Mouse (Mus musculus) cortical plate, adult 2 months (tissue): Measurements from ENCODE around the gene Cdipt. TPM values are rescaled to one million over a fixed set of nuclear protein-coding genes. Genes with fewer than 3 reads are reported as not detected.
A peak's percentile ranks its signal among the peaks of the same experiment; 100 is the strongest.

Source experiments
- H3K27ac ChIP-seq: fragments of 200-500 bp; 2 replicates; pipeline ENCODE4 v1.5.1; 2012; ENCODE audit warnings: low read length, control low read depth, inconsistent platforms; ENCODE audit not compliant: insufficient read depth
- H3K4me1 ChIP-seq: fragments of 200-500 bp; 2 replicates; pipeline ENCODE4 v1.6.1; 2011; ENCODE audit warnings: low read length; ENCODE audit not compliant: control insufficient read depth, insufficient read depth
- H3K4me3 ChIP-seq: fragments of 200-500 bp; 2 replicates; pipeline ENCODE4 v1.5.1; 2011; ENCODE audit warnings: mild to moderate bottlenecking, low read length, control low read depth; ENCODE audit not compliant: insufficient read depth
- CTCF ChIP-seq: fragments of 200-500 bp; IDR thresholded peaks from 2 replicates; pipeline ENCODE4 v1.5.1; 2011; ENCODE audit warnings: mild to moderate bottlenecking, control low read depth, low read length; ENCODE audit not compliant: insufficient read depth; ENCODE audit errors: extremely low read depth
- POLR2A ChIP-seq: fragments of 200-500 bp; IDR thresholded peaks from 2 replicates; pipeline ENCODE4 v1.6.1; 2011; ENCODE audit warnings: mild to moderate bottlenecking, low read length, control low read depth; ENCODE audit not compliant: insufficient read depth; ENCODE audit errors: extremely low read depth
- polyA plus RNA-seq: library from polyadenylated mRNA; depleted of rRNA; stranded (reverse); fragments of >200 nt; gene quantifications from 2 replicates; pipeline ENCODE4 v1.2.3, GENCODE M21; 2012

Cdipt gene
- polyA plus RNA-seq, 1 experiment: 253 TPM

DNA sequence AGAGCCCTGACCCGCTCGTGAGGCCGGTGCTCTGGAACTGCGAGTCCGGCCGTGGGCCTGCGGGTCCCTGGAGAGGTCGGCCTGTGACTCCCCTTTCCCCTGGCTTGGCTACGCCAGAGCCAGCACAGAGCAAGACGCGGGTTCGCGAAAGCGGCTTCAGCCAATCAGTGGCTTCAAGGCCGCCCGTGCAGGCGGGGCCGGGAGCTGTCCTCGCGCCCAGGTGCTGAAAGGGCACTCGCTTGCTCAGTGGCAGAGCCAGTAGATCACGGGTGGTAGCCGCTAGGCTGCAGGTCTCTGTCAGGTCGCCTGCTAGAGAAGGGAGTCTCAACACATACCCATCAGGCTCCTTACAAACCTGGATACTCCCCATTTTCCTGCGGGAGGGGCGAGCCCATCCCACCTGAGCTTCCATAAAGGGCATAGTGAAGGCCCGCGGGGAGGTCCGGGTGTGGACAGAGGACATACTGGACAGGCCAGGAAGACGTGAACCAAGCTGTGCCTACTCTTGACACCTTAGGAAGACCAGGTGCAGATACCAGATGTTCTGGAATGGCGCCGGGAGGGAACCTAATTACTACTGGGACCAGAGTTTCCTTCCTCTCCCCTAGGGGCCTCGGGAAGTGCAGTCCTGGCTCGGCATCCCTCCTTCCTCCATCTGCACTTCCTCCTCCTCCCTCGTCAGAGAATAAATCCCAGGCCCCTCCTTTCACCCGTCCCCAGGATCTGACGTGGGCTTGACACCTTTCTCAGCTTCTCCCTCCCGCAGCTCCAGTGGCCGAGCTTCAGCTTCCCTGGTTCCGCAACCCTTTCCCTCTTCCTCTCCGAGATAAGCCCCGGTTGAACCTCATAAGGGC lies 25.7 kb upstream of the Cdipt start, which contains the start of gene Sez6l2:
Gene Sez6l2, plus strand, starts transcription at position 771 of the 854 bp plus-strand sequence.
- H3K4me3 ChIP-seq: peak within 1 kb of the TSS; percentile 66
- TF ChIP-seq POLR2A: peak; percentile 94
- TF ChIP-seq CTCF: no peak
- H3K4me1 ChIP-seq: peaks cover 2% of the 10 kb centered on the region
- peak within 1 kb of the TSS; percentile 89 for H3K27ac ChIP-seq

DNA sequence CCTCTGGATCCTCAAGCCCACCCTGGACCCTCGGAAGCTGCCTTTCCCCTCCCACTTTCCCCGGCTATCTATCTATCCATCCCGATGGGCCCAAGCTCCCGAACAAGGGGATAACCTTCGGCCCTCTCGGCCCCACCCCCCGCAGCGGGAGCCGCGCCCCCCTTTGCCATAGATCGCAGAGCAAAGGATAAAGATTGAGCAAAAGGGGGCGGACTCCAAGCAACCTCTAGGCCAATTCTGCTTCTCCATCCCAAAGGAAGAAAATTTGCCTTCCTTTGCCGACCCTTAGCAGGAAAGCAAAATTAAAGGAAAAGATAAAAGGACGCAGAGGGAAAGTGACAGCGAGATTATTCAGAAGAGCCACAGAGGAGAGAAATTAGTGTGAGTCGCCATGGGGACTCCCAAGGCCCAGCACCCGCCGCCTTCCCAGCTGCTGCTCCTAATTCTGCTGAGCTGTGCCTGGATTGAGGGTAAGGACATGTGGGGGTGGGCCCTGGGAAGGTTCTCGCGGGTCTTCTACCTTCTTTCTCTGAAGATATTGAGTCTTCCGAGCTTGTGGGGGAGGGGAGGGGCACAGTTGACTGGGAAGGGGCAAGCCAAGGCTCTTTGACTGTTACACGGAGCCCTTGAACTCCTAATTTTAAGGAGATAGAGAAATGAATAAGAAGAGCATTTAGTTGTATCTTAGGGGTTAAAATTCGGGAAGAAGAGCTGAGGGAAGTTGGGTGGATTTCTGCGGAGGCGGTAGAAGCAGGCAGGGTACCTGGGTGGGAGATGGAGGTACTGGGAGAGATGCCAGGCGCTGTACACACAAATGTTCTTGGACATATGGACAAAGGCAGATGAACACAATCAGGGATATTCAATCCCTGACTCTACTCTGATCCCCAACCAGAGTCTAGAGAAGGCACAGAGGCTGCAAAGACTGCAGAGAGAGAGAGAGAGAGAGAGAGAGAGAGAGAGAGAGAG lies 24.8 kb upstream of the Cdipt start:
- Histone ChIP-seq H3K4me3 (peak overlapping the region; percentile 66), H3K4me1 (peaks cover 2% of the 10 kb centered on the region), H3K27ac (peak overlapping the region; percentile 56)
- TF ChIP-seq CTCF (no peak), POLR2A (0 out of 2 replicates have a peak, but pooled peaks have one; percentile 12)

DNA sequence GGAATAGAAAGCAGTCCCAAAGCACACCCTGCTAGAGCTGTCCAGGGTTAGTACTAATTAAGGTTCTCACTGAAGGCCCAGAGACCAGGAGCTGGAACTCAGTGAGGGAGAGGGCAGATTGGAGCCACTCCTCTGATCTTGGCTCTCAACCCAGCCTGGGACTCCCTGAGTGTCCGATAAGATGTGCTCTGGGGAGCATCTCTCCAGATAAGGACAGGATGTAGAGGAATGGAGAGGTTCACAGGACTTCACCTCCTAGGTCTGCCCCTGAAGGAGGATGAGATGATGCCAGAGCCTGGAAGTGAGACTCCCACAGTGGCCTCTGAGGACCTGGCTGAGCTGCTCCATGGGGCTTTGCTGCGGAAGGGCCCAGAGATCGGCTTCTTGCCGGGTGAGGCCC lies 24.0 kb upstream of the Cdipt start:
- no peak for TF ChIP-seq CTCF
- TF ChIP-seq POLR2A: 0 out of 2 replicates have a peak, but pooled peaks have one; percentile 15
- peaks cover 2% of the 10 kb centered on the region for H3K4me1 ChIP-seq
- no peak overlapping the region; the same call in 1 of the 2 replicates for H3K27ac ChIP-seq
- H3K4me3 ChIP-seq: peak overlapping the region; percentile 66

DNA sequence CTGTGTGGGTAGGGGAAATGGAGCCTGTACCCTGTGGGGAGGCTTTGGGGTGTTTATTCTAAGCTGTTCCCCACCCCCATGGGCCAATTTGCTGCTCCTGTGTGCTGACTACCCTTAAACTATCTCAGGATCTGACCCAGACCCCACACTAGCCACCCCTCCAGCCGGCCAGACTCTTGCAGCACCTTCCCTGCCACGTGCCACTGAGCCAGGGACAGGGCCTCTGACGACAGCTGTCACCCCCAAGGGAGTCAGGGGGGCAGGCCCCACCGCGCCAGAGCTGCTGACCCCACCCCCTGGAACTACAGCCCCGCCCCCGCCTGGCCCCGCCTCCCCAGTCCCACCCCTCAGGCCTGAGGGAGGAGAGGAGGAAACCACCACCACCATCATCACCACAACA lies 23.1 kb upstream of the Cdipt start:
- H3K4me1 ChIP-seq: peaks cover 2% of the 10 kb centered on the region
- TF ChIP-seq CTCF (no peak), POLR2A (no peak)
- no peak overlapping the region for H3K27ac ChIP-seq
- peak overlapping the region; percentile 66 for H3K4me3 ChIP-seq

DNA sequence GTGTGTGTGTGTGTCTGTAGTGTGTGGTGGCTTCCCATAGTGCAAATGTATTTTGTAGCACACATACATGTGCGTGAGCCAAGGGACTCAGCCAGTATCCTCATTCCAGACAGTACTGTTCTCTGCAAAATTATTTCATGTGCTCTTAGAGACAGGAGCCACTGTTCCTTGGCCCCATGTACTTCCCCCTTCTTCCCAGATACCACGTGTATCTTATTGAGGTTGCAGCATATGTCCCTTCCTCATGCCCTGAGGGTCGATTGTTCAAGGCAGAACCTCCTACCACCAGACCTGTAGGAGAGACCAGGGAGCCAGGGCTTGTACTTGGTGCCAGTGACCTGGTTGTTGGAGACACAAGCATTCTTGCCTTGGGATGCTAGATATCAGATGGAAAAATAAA lies 20.6 kb upstream of the Cdipt start:
- Histone ChIP-seq H3K27ac (no peak overlapping the region), H3K4me3 (no peak overlapping the region), H3K4me1 (peaks cover 2% of the 10 kb centered on the region)
- TF ChIP-seq CTCF: no peak
- no peak for TF ChIP-seq POLR2A

DNA sequence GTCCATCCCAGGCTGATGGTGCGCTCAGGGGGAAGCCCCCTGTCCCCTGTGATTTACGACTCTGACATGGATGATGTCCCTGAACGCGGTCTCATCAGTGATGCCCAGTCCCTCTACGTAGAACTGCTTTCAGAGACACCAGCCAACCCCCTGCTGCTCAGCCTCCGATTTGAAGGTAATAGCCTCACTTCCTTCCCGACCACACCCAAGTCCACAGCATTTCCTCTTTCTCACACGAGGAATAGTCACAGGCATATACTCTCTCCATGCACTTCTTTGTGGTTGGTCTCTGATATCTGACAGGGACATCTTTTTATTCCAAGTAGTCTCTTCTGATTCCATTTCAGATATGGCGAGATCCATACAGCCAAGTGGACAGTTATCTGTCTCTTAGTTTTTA lies 15.9 kb upstream of the Cdipt start:
- TF ChIP-seq CTCF (no peak), POLR2A (no peak)
- Histone ChIP-seq H3K27ac (no peak overlapping the region), H3K4me1 (peaks cover 5% of the 10 kb centered on the region; the same call in 1 of the 2 replicates)

DNA sequence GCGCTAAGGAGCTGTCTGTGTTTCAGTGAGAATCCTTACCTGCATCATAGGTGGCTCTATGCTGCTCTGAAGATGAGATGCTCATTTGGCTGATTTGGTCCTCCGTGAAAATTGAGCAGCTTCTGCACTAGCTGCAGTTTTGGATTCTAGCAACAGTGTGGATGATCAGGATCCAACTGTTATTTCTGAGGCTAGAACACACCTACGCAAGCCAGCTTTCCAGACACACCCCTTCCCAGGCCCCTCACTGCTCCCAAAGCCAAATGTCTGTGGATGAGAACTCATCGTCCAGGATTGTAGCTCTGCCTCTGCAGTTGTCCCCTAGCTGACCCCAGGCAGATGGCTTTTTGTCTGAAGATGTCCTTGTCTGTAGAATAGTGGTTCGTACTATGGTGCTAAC lies 14.6 kb upstream of the Cdipt start:
- TF ChIP-seq CTCF (no peak), POLR2A (no peak)
- Histone ChIP-seq H3K4me1 (peaks cover 5% of the 10 kb centered on the region; the same call in 1 of the 2 replicates), H3K4me3 (no peak overlapping the region), H3K27ac (no peak overlapping the region)

More for the DNA sequence above, 15.9 kb upstream of the Cdipt start:
- H3K4me3 ChIP-seq: no peak overlapping the region

DNA sequence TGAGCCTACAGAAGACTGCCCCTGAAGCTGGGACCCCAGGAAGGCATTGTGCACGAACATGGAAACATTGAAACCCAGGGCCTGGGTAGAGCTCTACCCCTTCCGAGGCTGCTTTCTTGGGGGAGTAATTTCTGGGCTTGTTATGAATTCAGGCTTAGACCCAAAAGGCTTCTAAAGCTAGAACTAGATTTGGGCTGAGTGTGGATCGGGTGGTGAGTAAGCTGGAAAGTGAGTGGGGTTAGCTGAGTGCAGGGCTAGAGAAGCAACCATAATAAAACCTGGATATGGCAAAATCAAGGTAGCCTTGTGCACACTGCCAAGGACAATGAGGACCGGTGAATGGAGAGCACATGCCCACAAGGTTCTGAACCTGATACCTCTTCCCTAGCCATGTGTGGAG lies 13.7 kb upstream of the Cdipt start:
- no peak overlapping the region for H3K4me3 ChIP-seq

DNA sequence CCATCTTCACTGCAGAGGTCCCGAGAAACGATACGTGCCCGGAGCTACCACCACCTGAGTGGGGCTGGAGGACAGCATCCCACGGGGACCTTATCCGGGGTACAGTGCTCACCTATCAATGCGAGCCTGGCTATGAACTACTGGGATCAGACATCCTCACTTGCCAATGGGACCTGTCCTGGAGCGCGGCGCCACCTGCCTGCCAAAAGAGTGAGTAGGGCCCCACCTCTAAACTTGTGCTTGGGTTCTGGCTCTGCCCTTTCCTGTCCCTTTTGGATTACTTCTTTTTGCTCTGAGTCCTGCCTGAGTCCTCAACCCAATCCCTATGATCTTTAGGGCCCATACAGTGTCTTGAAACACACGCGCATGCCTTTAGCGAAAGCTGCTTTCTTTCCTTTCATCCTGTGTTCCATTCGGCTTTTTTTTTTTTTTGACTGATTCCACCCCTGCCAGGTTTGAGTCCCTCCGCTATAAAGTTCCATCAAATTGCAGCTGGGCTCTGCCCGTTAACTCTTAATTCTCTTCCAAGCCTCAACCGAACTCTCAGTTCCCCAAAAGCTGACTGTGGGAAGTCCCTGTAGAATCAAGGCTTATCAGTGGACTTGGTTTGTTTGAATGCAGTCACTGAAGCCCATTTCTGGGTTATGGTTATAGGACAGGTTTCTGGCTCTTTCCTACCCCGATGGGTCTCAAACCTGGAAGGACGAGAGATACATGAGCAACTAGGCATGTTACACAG lies 12.0 kb upstream of the Cdipt start:
- no peak overlapping the region for H3K4me3 ChIP-seq
- peaks cover 5% of the 10 kb centered on the region; the same call in 1 of the 2 replicates for H3K4me1 ChIP-seq
- no peak overlapping the region for H3K27ac ChIP-seq
- TF ChIP-seq POLR2A (no peak), CTCF (peak; percentile 12; the same call in 1 of the 2 replicates)

More for the DNA sequence above, 13.7 kb upstream of the Cdipt start:
- no peak overlapping the region for H3K27ac ChIP-seq
- TF ChIP-seq POLR2A (no peak), CTCF (no peak)
- H3K4me1 ChIP-seq: peaks cover 5% of the 10 kb centered on the region; the same call in 1 of the 2 replicates
